Mouse (Mus musculus): Measurements from ENCODE around the gene Fxyd7. TPM values are rescaled to one million over a fixed set of nuclear protein-coding genes. Genes with fewer than 3 reads are reported as not detected.

The Fxyd7 gene
- polyA plus RNA-seq, 1 experiment: 2.3 TPM

DNA sequence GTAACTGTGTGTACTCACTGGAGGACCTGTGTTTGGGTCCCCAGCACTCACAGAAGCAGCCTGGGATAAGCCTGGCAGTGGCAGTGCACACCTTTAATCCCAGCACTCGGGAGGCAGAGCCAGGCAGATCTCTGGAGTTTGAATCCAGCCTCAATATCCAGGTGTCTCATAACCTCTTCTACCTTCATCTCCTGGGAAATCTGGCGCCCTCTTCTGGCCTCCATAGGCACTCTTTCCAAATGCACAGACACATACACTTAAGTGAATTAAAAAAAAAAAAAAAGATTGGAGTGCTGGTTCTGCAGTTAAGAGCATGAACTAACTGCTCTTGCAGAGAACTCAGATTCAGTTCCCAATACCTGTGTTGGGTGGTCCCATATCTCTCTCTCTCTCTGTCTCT is 20.6 kb downstream of the Fxyd7 start:
- H3K4me1 ChIP-seq (ENCODE audit: control insufficient read depth, insufficient read depth, insufficient read length, low read length): no peaks in the 10 kb centered on the region
- H3K4me3 ChIP-seq (ENCODE audit: insufficient read depth, low read depth, low read length): no peak overlapping the region
- H3K27ac ChIP-seq (replicated peaks; ENCODE audit: low read depth, low read length): no peak overlapping the region

DNA sequence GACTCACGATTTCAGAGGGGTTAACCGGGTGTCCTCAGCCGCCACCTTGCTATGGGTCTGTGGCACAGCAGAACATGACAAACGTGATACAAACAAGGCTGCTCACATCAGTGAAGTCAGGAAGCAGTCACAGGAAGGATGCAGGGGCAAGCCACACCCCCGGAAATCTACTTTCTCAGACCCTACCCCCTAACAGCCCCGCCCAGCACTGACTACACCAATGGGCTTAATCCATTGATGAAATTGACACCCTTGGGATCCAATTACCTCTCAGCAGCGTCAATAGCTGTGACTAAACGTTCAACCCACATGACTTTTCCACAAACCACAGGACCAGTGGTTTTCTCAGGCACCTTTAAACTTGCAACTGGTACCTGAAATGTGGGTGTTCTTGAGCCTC is 22.7 kb downstream of the Fxyd7 start:
- Histone ChIP-seq H3K4me1 (ENCODE audit: control insufficient read depth, insufficient read depth, insufficient read length, low read length) (no peaks in the 10 kb centered on the region), H3K27ac (replicated peaks; ENCODE audit: low read depth, low read length) (no peak overlapping the region), H3K4me3 (ENCODE audit: insufficient read depth, low read depth, low read length) (no peak overlapping the region)

DNA sequence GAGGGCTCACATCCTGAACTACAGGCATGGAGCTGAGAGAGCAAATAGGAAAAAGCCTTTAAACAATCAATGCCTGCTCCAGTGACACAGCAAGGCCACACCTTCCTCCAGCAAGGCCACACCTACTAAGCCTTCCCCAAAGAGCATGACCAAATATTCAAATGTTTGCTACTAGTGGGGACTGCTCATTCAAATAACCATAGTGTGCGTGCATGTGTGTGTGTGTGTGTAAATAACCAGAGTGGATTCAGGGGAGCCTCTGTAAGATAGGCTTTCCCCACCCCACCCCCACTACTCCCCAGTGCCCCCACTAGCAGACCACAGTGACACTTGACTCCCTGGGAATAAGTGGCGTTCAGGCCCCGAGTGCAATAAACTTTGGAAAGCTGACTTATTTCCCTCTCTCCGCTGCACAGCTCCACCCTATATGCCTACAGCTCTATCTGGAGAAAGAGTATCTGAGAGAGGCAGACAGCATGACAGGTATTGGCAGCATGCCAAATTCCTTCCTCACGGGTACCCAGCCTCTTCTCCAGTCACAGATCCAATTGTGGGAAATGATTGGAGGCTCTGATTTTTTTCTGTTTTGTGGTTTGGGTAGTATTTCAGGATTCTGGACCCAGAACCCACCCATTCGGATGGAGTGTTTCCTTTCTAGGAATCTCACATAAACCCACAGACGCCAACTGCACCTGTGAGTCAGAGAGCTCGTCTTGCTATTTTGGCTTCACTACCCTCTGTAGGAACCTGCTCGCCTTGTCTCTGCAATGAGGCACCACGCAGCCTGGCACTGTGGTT is 34.0 kb downstream of the Fxyd7 start:
- H3K4me3 ChIP-seq (ENCODE audit: insufficient read depth, low read depth, low read length): no peak overlapping the region
- H3K27ac ChIP-seq (replicated peaks; ENCODE audit: low read depth, low read length): no peak overlapping the region
- H3K4me1 ChIP-seq (ENCODE audit: control insufficient read depth, insufficient read depth, insufficient read length, low read length): no peaks in the 10 kb centered on the region

DNA sequence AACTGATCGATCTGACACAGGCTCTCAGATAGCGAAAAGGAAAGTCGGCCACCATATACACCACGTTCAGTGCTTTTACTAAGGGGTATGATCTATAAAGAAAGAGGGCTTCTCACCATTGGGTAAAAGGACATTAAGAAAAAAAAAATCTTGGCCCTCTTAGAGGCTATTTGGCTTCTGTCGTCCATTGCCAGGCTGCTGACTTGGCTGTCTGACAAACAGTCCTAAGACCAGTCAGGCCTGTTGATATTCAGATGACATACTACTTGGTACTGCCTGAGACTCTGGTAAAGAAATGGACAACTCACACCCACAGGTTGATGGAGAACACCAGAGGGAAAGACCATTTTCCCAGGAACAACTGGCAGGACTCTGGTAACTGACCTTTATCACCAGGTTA is 38.3 kb downstream of the Fxyd7 start:
- Histone ChIP-seq H3K4me3 (ENCODE audit: insufficient read depth, low read depth, low read length) (no peak overlapping the region), H3K4me1 (ENCODE audit: control insufficient read depth, insufficient read depth, insufficient read length, low read length) (0 out of 2 replicates have a peak, but pooled peaks cover 3% of the 10 kb centered on the region), H3K27ac (replicated peaks; ENCODE audit: low read depth, low read length) (no peak overlapping the region)

DNA sequence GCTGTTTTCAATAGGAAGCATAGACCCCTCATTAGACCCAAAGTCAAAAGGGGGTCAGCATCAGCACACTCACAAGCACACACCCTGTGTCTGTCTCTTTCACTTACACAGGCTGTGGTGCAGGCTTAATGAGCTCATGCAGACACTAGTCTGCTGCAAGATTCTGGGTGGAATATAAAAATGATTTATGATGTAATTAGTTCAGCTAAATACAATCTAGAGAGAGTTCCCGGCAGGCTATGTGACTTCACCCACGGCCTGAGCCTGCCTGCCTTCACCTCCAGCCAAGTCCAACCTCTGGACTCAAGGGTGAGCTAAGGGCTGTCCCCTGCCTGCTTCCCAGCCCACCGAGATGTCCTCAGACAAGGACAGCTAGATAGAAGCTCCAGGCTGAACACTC is 42.4 kb downstream of the Fxyd7 start:
- H3K4me1 ChIP-seq (ENCODE audit: control insufficient read depth, insufficient read depth, insufficient read length, low read length): 0 out of 2 replicates have a peak, but pooled peaks cover 3% of the 10 kb centered on the region
- H3K4me3 ChIP-seq (ENCODE audit: insufficient read depth, low read depth, low read length): no peak overlapping the region
- H3K27ac ChIP-seq (replicated peaks; ENCODE audit: low read depth, low read length): no peak overlapping the region

DNA sequence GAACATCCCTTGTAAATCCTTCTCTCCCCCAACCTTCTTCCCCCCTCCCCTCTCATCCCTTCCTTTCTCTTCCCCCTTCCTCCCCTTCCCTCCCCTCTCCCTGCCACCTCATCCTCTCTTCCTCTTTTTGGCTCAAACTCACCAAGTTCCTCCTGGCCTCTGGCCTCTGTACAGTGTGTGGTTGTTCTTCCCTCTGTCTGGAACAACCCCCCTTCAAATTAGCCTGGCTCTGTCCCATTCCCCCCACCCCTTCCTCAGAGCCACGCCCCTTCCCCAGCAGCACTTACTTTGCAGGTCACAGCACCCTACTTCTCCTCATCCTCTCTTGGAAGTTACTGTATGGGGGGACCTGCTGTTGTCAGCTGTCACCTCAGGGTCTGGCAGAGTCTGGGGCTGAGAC is 43.1 kb downstream of the Fxyd7 start:
- Histone ChIP-seq H3K4me3 (ENCODE audit: insufficient read depth, low read depth, low read length) (no peak overlapping the region), H3K27ac (replicated peaks; ENCODE audit: low read depth, low read length) (peak overlapping the region; percentile 41)

DNA sequence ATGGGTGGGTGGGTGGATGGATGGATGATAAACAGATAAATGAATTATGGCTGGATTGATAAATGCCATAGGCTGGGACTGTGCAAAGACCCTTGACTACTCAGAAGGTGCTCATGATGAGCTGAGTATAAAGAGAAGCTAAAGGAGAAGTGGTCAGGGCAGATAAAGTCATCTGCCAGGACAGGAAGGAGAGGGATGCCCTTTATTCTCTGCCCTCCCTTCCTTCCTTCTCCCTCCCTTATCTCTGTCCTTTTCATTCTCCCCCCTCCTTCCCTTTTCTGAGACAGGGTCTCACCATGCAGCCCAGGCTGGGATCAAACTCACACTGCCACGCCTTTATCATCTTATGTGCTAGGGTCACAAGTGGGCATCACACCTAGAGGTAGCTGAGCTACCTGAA is 43.5 kb downstream of the Fxyd7 start:
- H3K27ac ChIP-seq (replicated peaks; ENCODE audit: low read depth, low read length): peak overlapping the region; percentile 41; the same call in 1 of the 2 replicates
- H3K4me3 ChIP-seq (ENCODE audit: insufficient read depth, low read depth, low read length): no peak overlapping the region

More for the DNA sequence above, 43.1 kb downstream of the Fxyd7 start:
- H3K4me1 ChIP-seq (ENCODE audit: control insufficient read depth, insufficient read depth, insufficient read length, low read length): 0 out of 2 replicates have a peak, but pooled peaks cover 3% of the 10 kb centered on the region

DNA sequence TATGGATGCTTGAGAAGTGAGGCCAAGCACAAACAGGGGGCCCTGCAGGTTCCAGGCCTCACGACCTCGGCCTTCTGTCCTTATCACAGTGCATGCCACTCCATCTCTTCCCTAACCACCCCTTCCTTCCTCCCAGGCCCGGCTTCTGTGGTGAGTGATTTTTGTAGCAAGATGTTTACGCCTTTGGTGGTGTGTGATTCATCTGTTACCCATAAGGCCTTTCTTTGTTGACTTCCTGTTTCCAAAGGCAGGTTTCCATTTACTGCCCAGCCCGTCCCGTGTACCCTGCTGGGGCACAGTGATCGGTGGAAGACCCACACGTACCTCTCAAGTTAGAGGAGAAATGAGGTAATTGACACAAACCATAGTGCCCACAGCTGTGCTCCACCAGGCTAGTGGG is 48.6 kb downstream of the Fxyd7 start:
- peak overlapping the region; percentile 82 for H3K27ac ChIP-seq (replicated peaks; ENCODE audit: low read depth, low read length)
- 0 out of 2 replicates have a peak overlapping the region, but pooled peaks have one; percentile 2 for H3K4me3 ChIP-seq (ENCODE audit: insufficient read depth, low read depth, low read length)
- H3K4me1 ChIP-seq (ENCODE audit: control insufficient read depth, insufficient read depth, insufficient read length, low read length): peaks cover 5% of the 10 kb centered on the region

More for the DNA sequence above, 43.5 kb downstream of the Fxyd7 start:
- 0 out of 2 replicates have a peak, but pooled peaks cover 3% of the 10 kb centered on the region for H3K4me1 ChIP-seq (ENCODE audit: control insufficient read depth, insufficient read depth, insufficient read length, low read length)

DNA sequence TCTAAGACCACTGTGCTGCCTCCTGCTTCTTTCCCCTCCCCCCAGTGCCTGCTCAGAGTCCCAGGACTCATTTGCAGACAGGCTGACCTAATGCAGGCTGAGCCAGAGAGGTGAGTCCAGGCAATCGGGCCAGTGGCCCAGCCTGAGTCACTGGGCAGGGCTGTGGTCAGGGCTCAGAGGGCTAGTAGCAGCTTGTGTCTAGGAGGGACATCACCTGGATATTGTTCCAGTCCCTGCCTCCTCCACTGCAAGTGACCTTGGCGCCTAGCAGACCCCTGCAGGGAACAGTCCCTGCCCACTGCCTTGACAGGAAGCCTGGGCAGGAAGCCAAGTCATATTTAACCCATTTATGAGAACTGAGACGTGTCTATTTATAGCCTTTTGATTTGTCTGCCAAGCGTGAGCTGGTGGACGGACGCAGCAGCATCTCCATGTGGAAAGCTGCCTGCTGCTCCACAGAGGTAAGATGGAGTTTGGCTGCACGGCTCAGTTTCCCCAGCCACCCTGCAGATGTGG is 50.7 kb downstream of the Fxyd7 start:
- peaks cover 5% of the 10 kb centered on the region for H3K4me1 ChIP-seq (ENCODE audit: control insufficient read depth, insufficient read depth, insufficient read length, low read length)
- H3K27ac ChIP-seq (replicated peaks; ENCODE audit: low read depth, low read length): no peak overlapping the region
- H3K4me3 ChIP-seq (ENCODE audit: insufficient read depth, low read depth, low read length): no peak overlapping the region

DNA sequence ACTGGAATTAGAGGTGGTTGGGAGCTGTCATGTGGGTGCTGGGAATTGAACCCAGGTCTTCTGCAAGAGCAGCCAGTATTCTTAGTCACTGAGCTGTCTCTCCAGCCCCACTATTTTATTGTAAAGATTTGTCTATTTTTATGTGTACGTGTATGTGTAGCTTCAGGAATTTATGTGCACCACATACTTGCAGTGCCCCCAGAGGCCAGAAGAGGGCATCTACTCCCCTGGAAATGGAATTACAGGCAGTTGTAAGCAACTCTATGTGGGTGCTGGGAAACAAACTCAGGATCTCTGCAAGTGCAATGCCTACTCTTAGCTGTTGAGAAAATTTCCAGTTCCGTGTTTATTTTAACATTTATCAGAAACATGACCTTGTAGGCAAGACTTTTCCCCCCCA is 54.8 kb downstream of the Fxyd7 start:
- no peak overlapping the region for H3K27ac ChIP-seq (replicated peaks; ENCODE audit: low read depth, low read length)
- peaks cover 2% of the 10 kb centered on the region; the same call in 1 of the 2 replicates for H3K4me1 ChIP-seq (ENCODE audit: control insufficient read depth, insufficient read depth, insufficient read length, low read length)
- H3K4me3 ChIP-seq (ENCODE audit: insufficient read depth, low read depth, low read length): no peak overlapping the region

DNA sequence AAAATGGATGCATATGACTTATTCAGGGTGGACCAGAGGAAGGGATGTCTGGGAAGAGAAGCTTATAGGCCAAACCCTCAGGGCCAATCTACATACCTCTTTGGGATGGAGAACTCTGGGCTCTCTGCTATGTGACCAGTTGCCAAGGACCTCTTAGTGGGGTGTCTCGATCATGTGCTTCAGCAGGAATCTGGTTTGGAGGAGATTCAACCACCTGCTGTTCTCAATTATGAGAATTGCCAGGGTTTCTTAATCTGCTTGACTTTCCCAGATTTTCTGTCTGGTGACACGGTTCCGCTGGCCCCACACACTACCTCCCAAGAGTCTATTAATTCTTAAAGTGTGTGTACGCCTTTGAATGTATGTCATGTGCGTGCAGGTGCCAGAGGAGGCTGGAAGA is 57.3 kb downstream of the Fxyd7 start:
- no peaks in the 10 kb centered on the region for H3K4me1 ChIP-seq (ENCODE audit: control insufficient read depth, insufficient read depth, insufficient read length, low read length)
- H3K4me3 ChIP-seq (ENCODE audit: insufficient read depth, low read depth, low read length): no peak overlapping the region
- H3K27ac ChIP-seq (replicated peaks; ENCODE audit: low read depth, low read length): no peak overlapping the region

Other genes starting within 250 kb of the Fxyd7 start
- gene Ffar2, start 227.7 kb downstream of the Fxyd7 start, polyA plus RNA-seq (2012; ENCODE audit: insufficient read depth, insufficient read length, missing spikeins): 4.8 and 7.4 TPM in 2 replicates
- not detected in 2 replicates for gene Ffar3, start 195.3 kb downstream of the Fxyd7 start, polyA plus RNA-seq (2012; ENCODE audit: insufficient read depth, insufficient read length, missing spikeins)
- not detected in 2 replicates for gene Ffar1, start 189.9 kb downstream of the Fxyd7 start, polyA plus RNA-seq (2012; ENCODE audit: insufficient read depth, insufficient read length, missing spikeins)
- gene Cd22, start 171.1 kb downstream of the Fxyd7 start, polyA plus RNA-seq (2012; ENCODE audit: insufficient read depth, insufficient read length, missing spikeins): 0.40 and 0.88 TPM in 2 replicates
- gene Mag, start 136.6 kb downstream of the Fxyd7 start, polyA plus RNA-seq (2012; ENCODE audit: insufficient read depth, insufficient read length, missing spikeins): not detected in 2 replicates
- gene Hamp2, start 126.8 kb downstream of the Fxyd7 start, polyA plus RNA-seq (2012; ENCODE audit: insufficient read depth, insufficient read length, missing spikeins): not detected in 2 replicates
- 4.4 TPM in 1 of 2 replicates, not detected in the other for gene Hamp, start 107.4 kb downstream of the Fxyd7 start, polyA plus RNA-seq (2012; ENCODE audit: insufficient read depth, insufficient read length, missing spikeins)
- gene Usf2, start 94.7 kb downstream of the Fxyd7 start, polyA plus RNA-seq (2012; ENCODE audit: insufficient read depth, insufficient read length, missing spikeins): 66.8 and 103 TPM in 2 replicates
- gene Lsr, start 78.0 kb downstream of the Fxyd7 start, polyA plus RNA-seq (2012; ENCODE audit: insufficient read depth, insufficient read length, missing spikeins): 1.1 TPM in 1 of 2 replicates, not detected in the other
- not detected in 2 replicates for gene Fam187b, start 77.7 kb downstream of the Fxyd7 start, polyA plus RNA-seq (2012; ENCODE audit: insufficient read depth, insufficient read length, missing spikeins)
- 26.7 and 30.8 TPM in 2 replicates for gene Fxyd5, start 9.0 kb downstream of the Fxyd7 start, polyA plus RNA-seq (2012; ENCODE audit: insufficient read depth, insufficient read length, missing spikeins)
- gene Fxyd1, start 5.7 kb upstream of the Fxyd7 start, polyA plus RNA-seq (2012; ENCODE audit: insufficient read depth, insufficient read length, missing spikeins): 346 TPM in 2 replicates
- 3.0 and 3.2 TPM in 2 replicates for gene Lgi4, start 7.9 kb upstream of the Fxyd7 start, polyA plus RNA-seq (2012; ENCODE audit: insufficient read depth, insufficient read length, missing spikeins)
- not detected in 2 replicates for gene Fxyd3, start 25.2 kb upstream of the Fxyd7 start, polyA plus RNA-seq (2012; ENCODE audit: insufficient read depth, insufficient read length, missing spikeins)
- gene Hpn, start 63.8 kb upstream of the Fxyd7 start, polyA plus RNA-seq (2012; ENCODE audit: insufficient read depth, insufficient read length, missing spikeins): not detected in 2 replicates
- 25.9 and 30.4 TPM in 2 replicates for gene Scn1b, start 75.5 kb upstream of the Fxyd7 start, polyA plus RNA-seq (2012; ENCODE audit: insufficient read depth, insufficient read length, missing spikeins)
- 24.7 and 34.9 TPM in 2 replicates for gene Gramd1a, start 104.4 kb upstream of the Fxyd7 start, polyA plus RNA-seq (2012; ENCODE audit: insufficient read depth, insufficient read length, missing spikeins)
- not detected in 2 replicates for gene Scgb2b2, start 239.0 kb upstream of the Fxyd7 start, polyA plus RNA-seq (2012; ENCODE audit: insufficient read depth, insufficient read length, missing spikeins)
- gene Scgb1b2, start 240.4 kb upstream of the Fxyd7 start, polyA plus RNA-seq (2012; ENCODE audit: insufficient read depth, insufficient read length, missing spikeins): not detected in 2 replicates

Data from brown adipose tissue, adult 24 weeks (tissue).